Mouse (Mus musculus) heart, embryonic 10.5 days (tissue): ENCODE results near the gene Hist1h1d. TPM values are rescaled to one million over a fixed set of nuclear protein-coding genes. Genes with fewer than 3 reads are reported as not detected.
"Not testable (repeated sequence)": the region's sequence is repeated elsewhere in the genome, so short reads cannot be mapped to it uniquely, and the experiment has no call there.

ENCODE experiments used
- DNase-seq: peaks from one replicate; pipeline ENCODE4 v3.0.0-alpha.2; 2017; ENCODE audit warnings: low spot score
- H3K27ac ChIP-seq: fragments of 300-500 bp; sonication (generic); 2 replicates; pipeline ENCODE4 v1.5.1; 2016; ENCODE audit warnings: mild to moderate bottlenecking
- H3K27me3 ChIP-seq: fragments of 300-500 bp; sonication (generic); 2 replicates; pipeline ENCODE4 v1.6.1; 2016; ENCODE audit warnings: mild to moderate bottlenecking; ENCODE audit not compliant: poor library complexity, insufficient read depth, severe bottlenecking
- H3K36me3 ChIP-seq: fragments of 300-500 bp; sonication (generic); 2 replicates; pipeline ENCODE4 v1.6.1; 2016; ENCODE audit warnings: mild to moderate bottlenecking, moderate library complexity
- H3K4me1 ChIP-seq: fragments of 300-500 bp; sonication (generic); 2 replicates; pipeline ENCODE4 v1.6.1; 2016; ENCODE audit warnings: mild to moderate bottlenecking
- H3K4me3 ChIP-seq: fragments of 300-500 bp; sonication (generic); 2 replicates; pipeline ENCODE4 v1.5.1; 2016; ENCODE audit warnings: mild to moderate bottlenecking, moderate library complexity
- H3K9me3 ChIP-seq: fragments of 300-500 bp; sonication (generic); 2 replicates; pipeline ENCODE4 v1.6.1; 2016; ENCODE audit warnings: mild to moderate bottlenecking, moderate library complexity
- WGBS: fragments of 180-500 bp; shearing (Covaris S2); methylation state at CpG from one replicate; pipeline ENCODE4 v1.1.7; 2016; 5-methylcytosine and 5-hydroxymethylcytosine counted together
- polyA plus RNA-seq: library from polyadenylated mRNA; unstranded; fragments of >200 nt; fragmentation: Nextera tagmentation; extraction: Ambion mirVana; gene quantifications from 2 replicates; pipeline ENCODE4 v1.2.1, GENCODE M21; 2016

Hist1h1d gene
- polyA plus RNA-seq, 1 experiment from 2014 or later = 0.36 TPM

- H3K4me1 ChIP-seq = peaks cover 32% of the 10 kb centered on the region
- WGBS = 27% methylated on average over 9 of the region's 9 CpGs
- peak overlapping the region; percentile 67 for H3K4me3 ChIP-seq
- H3K27me3 ChIP-seq = no peaks in the 10 kb centered on the region
- H3K9me3 ChIP-seq = no peaks in the 10 kb centered on the region
- H3K36me3 ChIP-seq = no peaks in the 10 kb centered on the region
- H3K27ac ChIP-seq = peak overlapping the region; percentile 95
- no peak for DNase-seq
These were observed 20.6 kb upstream of the Hist1h1d start for GRCm38 (mm10) chr13:23532262-23533075.

GRCm38 (mm10) chr13:23533560-23534367 lies 19.3 kb upstream of the Hist1h1d start, which contains the start of gene Hist1h2af:
Gene Hist1h2af (plus strand): TSS chr13:23533906.
- peak; percentile 94 for DNase-seq

GRCm38 (mm10) chr13:23534368-23535131 lies 18.5 kb upstream of the Hist1h1d start:
- Histone ChIP-seq H3K27me3 (no peaks in the 10 kb centered on the region), H3K27ac (peak overlapping the region; percentile 95), H3K36me3 (no peaks in the 10 kb centered on the region), H3K4me1 (peaks cover 29% of the 10 kb centered on the region), H3K4me3 (peak overlapping the region; percentile 67), H3K9me3 (no peaks in the 10 kb centered on the region)
- DNase-seq = no peak
- 3% methylated on average over 15 of the region's 15 CpGs for WGBS

More at GRCm38 (mm10) chr13:23533560-23534367, 19.3 kb upstream of the Hist1h1d start, which contains the start of gene Hist1h2af:
- not testable (repeated sequence) for H3K36me3 ChIP-seq, H3K27me3 ChIP-seq, H3K9me3 ChIP-seq
- peaks cover 32% of the 10 kb centered on the region for H3K4me1 ChIP-seq
- H3K27ac ChIP-seq = peak within 1 kb of the TSS; percentile 95
- peak within 1 kb of the TSS; percentile 67 for H3K4me3 ChIP-seq
- WGBS = 1% methylated on average over 26 of the region's 53 CpGs

GRCm38 (mm10) chr13:23535137-23536075 lies 17.7 kb upstream of the Hist1h1d start, which contains the start of gene Hist1h3g:
Gene Hist1h3g (plus strand): TSS chr13:23535422.
- not testable (repeated sequence) for H3K36me3 ChIP-seq, H3K9me3 ChIP-seq, H3K27me3 ChIP-seq
- peak; percentile 98 for DNase-seq
- under 1% methylated on average over 53 of the region's 62 CpGs for WGBS
- peak within 1 kb of the TSS; percentile 95 for H3K27ac ChIP-seq
- peak within 1 kb of the TSS; percentile 67 for H3K4me3 ChIP-seq
- peaks cover 29% of the 10 kb centered on the region for H3K4me1 ChIP-seq

GRCm38 (mm10) chr13:23536076-23536822 lies 16.8 kb upstream of the Hist1h1d start:
- 28% methylated on average over 7 of the region's 7 CpGs for WGBS
- Histone ChIP-seq H3K4me3 (peak overlapping the region; percentile 67), H3K4me1 (peaks cover 29% of the 10 kb centered on the region), H3K9me3 (no peaks in the 10 kb centered on the region), H3K27ac (peak overlapping the region; percentile 95), H3K27me3 (no peaks in the 10 kb centered on the region), H3K36me3 (no peaks in the 10 kb centered on the region)
- no peak for DNase-seq

- Histone ChIP-seq H3K4me1 (peaks cover 27% of the 10 kb centered on the region), H3K27me3 (no peaks in the 10 kb centered on the region), H3K27ac (no peak overlapping the region), H3K9me3 (no peaks in the 10 kb centered on the region), H3K36me3 (no peaks in the 10 kb centered on the region), H3K4me3 (peak overlapping the region; percentile 67)
- DNase-seq = no peak
- 81% methylated on average over 3 of the region's 3 CpGs for WGBS
These were observed 15.9 kb upstream of the Hist1h1d start for GRCm38 (mm10) chr13:23537006-23537710.

GRCm38 (mm10) chr13:23538249-23538648 lies 14.8 kb upstream of the Hist1h1d start:
- DNase-seq = no peak
- Histone ChIP-seq H3K4me1 (peaks cover 20% of the 10 kb centered on the region; the same call in 1 of the 2 replicates), H3K27me3 (no peaks in the 10 kb centered on the region), H3K9me3 (no peaks in the 10 kb centered on the region), H3K27ac (no peak overlapping the region), H3K4me3 (no peak overlapping the region), H3K36me3 (no peaks in the 10 kb centered on the region)
- WGBS = 86% methylated on average over 5 of the region's 5 CpGs

- H3K27me3 ChIP-seq, H3K4me3 ChIP-seq, DNase-seq, H3K27ac ChIP-seq, H3K9me3 ChIP-seq, H3K36me3 ChIP-seq: not testable (repeated sequence)
- H3K4me1 ChIP-seq = peaks cover 12% of the 10 kb centered on the region; the same call in 1 of the 2 replicates
- 71% methylated on average over 1 of the region's 1 CpGs for WGBS
These were observed 13.2 kb upstream of the Hist1h1d start for GRCm38 (mm10) chr13:23539821-23540220.

- no peak overlapping the region for H3K27ac ChIP-seq
- no peaks in the 10 kb centered on the region for H3K36me3 ChIP-seq
- DNase-seq = no peak
- WGBS = 88% methylated on average over 3 of the region's 3 CpGs
- peaks cover 8% of the 10 kb centered on the region; the same call in 1 of the 2 replicates for H3K4me1 ChIP-seq
- H3K4me3 ChIP-seq = no peak overlapping the region
- no peaks in the 10 kb centered on the region for H3K9me3 ChIP-seq
- no peaks in the 10 kb centered on the region for H3K27me3 ChIP-seq
These were observed 11.6 kb upstream of the Hist1h1d start for GRCm38 (mm10) chr13:23541497-23541896.

- not testable (repeated sequence) for H3K36me3 ChIP-seq
- 10% methylated on average over 3 of the region's 3 CpGs for WGBS
These were observed 10.7 kb upstream of the Hist1h1d start for GRCm38 (mm10) chr13:23542225-23542980.

More at GRCm38 (mm10) chr13:23542225-23542980, 10.7 kb upstream of the Hist1h1d start:
- H3K27ac ChIP-seq = peak overlapping the region; percentile 93
- not testable (repeated sequence) for DNase-seq, H3K27me3 ChIP-seq, H3K4me1 ChIP-seq, H3K9me3 ChIP-seq
- H3K4me3 ChIP-seq = peak overlapping the region; percentile 59
